Mouse (Mus musculus): ENCODE measurements around the gene Pecam1. TPM values are rescaled to one million over a fixed set of nuclear protein-coding genes. Genes with fewer than 3 reads are reported as not detected.
"Not testable (repeated sequence)": the region's sequence is repeated elsewhere in the genome, so short reads cannot be mapped to it uniquely, and the experiment has no call there.

The Pecam1 gene
- polyA plus RNA-seq, 2 experiments from 2014 or later, result 116 to 166 TPM

DNA sequence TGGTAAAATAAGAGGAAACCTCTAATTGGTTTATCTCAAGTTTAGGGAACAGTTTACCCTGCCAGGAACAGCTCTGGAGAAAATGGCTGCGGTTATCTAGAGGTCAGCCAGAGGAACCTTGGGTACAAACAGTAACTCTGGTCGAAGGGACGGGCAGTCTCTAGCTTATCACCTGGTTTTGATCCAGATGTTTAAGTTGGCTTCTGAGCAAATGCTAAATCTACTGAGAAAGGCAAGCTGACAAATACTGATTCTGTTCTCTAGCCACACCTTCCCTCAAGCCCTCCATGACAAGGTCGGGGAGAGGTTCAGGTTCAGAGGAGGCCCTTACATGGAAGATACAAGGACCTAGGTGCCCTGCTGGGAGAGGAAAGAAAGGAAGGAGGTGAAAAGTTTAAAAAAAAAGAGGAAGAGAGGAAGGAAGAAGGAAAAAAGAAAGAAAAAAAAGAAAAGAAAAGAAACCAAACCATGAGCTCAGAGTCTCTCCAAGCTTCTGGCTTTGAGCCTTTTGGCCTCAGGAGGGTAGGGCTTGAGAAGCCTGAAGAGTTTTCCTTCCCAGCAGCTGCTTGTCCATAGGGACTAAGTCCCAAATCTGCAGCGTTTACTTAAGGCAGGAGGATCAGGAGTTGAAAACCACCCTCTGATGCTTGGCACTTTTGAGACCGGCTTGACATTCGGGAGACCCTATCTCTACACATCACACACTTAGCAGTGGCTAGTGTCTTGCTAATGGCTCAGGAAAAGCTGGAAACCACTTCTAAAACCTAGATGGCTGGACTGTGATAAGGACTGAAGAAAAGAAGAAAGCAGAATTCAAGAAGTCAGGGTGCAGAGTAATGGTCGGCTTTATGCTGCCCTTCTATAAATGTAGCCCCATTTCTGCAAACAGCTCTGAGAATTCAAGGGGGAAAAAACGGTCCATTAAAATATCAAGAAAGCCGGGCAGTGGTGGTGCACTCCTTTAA, 21.7 kb downstream of the Pecam1 start:
- no peak for ATAC-seq

DNA sequence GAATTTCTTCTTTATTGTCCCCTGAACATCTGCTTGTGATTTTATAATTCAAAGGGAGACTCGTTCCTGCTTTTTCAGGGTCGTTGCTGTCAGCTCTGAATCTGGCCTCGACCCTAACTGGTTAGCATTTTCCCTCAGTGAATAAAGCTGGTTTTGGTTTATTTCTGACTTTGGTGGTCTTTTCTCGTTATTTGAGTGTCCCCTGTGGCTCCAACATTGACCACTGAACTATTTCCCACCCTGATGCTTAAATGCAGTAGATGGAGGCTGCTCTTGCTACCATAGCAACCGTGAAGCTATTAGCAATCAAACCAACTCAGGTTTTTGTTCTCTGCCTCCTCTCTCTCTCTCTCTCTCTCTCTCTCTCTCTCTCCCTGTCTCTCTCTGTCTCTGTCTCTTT, 22.5 kb downstream of the Pecam1 start:
- no peak for ATAC-seq

- not testable (repeated sequence) for ATAC-seq
Observed at GRCm38 (mm10) chr11:106724916-106725235, 25.6 kb downstream of the Pecam1 start.

DNA sequence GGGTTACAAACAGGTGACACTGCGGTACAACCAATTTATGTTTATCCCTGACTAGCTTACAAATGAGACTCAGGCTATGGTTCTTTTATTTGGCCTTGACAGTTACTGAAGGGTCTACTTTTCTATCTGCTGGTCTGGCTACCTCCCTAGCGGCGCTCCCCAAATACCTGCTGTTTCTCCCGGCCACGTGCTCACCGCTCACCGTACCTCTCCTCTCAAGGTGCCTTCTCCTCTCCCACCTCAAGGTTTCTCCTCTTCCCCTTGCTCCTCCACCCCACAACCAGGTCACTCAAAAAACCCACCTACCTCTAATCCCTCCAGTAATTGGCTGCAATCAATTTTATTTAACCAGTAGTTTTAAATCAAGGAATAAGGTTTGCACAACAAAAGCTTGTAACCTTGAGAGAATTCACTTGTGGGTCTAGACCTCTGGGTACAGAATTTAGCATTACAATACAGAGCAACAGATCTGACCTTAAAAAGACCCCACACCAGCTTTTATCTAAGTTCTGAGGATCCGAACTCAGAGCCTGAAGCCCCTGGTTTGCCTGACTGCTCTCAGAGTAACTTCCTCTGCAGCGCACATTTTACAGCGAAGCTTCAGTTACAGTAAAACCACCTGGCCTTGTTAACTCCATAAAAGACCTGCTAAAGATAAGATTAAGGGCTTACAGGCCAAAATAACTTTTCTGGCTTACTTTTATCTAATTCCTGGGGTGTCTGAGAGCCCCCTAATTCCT, 26.1 kb downstream of the Pecam1 start:
- ATAC-seq, result no peak

- ATAC-seq, result no peak
Observed at GRCm38 (mm10) chr11:106723611-106724125, 26.8 kb downstream of the Pecam1 start.

DNA sequence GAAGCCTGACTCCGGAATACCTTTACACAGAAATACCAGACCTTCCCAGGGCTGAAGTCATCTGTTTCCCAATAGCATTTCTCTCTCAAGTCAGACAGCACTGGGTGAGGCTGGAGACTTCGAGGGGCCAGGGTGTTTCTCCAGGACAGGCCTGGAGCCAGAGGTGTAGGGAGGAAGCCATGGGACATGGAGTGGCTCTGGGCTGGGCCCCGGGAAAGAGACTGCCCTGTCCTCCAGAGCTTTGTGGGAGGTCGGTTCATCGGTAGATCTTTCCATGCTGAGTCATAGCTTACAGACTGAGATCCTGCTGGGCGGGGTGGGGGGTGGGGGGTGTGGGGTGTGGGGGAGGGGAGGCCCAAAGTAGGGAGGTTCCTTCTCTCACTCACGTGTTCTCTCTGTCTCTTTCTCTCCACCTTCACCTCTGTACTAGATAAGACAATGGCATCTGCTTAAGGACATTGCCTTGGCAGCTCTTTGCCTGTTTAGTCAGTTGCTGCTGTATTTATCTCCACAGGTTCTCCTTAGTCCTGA, 27.5 kb downstream of the Pecam1 start:
- no peak for ATAC-seq

DNA sequence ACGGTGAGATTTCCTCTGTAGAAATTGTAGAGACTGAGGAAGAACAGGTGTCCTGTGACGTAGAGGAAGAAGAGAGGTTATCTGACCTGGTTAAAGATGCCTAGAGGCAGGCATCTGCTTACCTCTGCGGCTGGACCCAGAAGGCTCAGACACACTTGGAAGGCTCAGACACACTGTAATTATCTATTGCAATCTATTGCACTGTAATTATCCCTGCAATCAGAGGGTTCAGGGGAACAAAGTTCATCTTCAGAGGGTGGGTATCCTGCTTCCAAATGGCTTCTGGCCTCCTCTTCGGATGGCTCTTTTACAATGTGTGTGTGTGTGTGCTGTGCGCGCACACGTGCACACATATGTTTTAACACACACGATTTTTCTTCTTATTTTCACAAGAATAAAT, 30.0 kb downstream of the Pecam1 start:
- ATAC-seq, result no peak

- ATAC-seq, result peak; percentile 77
Observed at GRCm38 (mm10) chr11:106716568-106716967, 33.9 kb downstream of the Pecam1 start.

- no peak for ATAC-seq
Observed at GRCm38 (mm10) chr11:106715066-106715465, 35.4 kb downstream of the Pecam1 start.

GRCm38 (mm10) chr11:106710789-106711188, 39.6 kb downstream of the Pecam1 start:
- no peak for ATAC-seq

- no peak for ATAC-seq
Observed at GRCm38 (mm10) chr11:106709227-106709985, 41.0 kb downstream of the Pecam1 start.

- ATAC-seq, result no peak
Observed at GRCm38 (mm10) chr11:106707866-106708265, 42.6 kb downstream of the Pecam1 start.

GRCm38 (mm10) chr11:106707085-106707484, 43.3 kb downstream of the Pecam1 start:
- ATAC-seq, result no peak

GRCm38 (mm10) chr11:106706212-106706611, 44.2 kb downstream of the Pecam1 start:
- ATAC-seq, result no peak

- ATAC-seq, result no peak
Observed at GRCm38 (mm10) chr11:106704399-106705111, 45.9 kb downstream of the Pecam1 start.

- no peak for ATAC-seq
Observed at GRCm38 (mm10) chr11:106703931-106704330, 46.5 kb downstream of the Pecam1 start.

- no peak for ATAC-seq
Observed at GRCm38 (mm10) chr11:106702584-106702983, 47.8 kb downstream of the Pecam1 start.

GRCm38 (mm10) chr11:106701589-106701988, 48.8 kb downstream of the Pecam1 start:
- ATAC-seq, result no peak

DNA sequence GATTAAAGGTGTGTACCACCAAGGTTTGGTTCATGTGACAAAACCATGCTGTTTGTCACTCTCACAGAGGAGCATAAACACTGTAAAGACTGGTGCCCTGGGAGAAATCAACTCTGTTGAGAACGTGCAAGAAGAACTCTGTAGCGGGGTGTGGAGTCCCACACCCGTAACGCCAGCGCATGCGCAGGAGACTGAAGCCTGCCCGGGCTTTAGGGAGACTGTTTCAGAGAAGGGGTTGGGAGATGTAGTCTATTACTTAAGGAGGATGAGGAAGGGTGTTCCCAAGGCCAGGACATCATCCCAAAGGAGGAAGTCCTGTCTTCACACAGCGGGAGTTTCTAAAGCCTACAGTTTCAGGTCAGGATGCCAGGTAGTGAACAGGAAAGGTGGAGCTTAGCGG, 51.3 kb downstream of the Pecam1 start:
- no peak for ATAC-seq

DNA sequence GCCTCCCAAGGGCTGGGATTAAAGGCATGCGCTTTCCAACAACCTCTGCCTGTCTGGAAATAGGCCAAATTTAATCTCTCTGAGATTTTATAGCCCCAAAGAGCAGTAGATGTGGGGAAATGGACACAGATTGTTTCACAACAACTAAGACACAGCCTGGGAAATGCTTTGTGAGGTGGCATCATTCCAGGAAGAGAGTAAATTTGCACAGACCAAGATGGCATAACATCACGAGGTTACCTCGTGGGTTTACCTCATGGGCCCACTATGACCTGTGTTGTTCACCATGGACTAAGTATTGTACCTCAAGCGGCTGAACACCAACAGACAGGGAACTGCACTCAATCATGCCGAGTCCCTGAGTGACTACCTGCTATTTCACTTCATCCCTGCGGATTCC, 52.1 kb downstream of the Pecam1 start:
- ATAC-seq, result no peak

GRCm38 (mm10) chr11:106695917-106696316, 54.5 kb downstream of the Pecam1 start:
- ATAC-seq, result no peak

DNA sequence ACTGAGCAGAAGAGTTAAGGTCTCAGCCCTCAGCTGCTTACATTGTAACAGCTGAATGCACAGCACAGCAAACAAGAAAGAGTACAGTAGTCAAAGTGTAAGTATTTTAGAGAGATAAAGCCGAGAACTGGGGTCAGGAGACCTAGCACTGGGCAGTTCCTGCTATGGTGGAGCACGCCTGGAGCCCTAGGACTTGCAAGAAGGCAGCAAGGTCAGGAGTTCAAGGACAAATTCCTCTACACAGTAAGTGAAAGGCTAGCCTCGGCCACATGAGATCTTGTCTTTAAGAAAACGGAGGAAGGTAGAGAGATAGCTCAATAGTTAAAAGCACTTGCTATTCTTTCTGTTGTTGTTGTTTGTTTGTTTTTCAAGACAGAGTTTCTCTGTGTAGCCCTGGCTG, 57.5 kb downstream of the Pecam1 start:
- ATAC-seq, result no peak
